In the genomic region with DNA sequence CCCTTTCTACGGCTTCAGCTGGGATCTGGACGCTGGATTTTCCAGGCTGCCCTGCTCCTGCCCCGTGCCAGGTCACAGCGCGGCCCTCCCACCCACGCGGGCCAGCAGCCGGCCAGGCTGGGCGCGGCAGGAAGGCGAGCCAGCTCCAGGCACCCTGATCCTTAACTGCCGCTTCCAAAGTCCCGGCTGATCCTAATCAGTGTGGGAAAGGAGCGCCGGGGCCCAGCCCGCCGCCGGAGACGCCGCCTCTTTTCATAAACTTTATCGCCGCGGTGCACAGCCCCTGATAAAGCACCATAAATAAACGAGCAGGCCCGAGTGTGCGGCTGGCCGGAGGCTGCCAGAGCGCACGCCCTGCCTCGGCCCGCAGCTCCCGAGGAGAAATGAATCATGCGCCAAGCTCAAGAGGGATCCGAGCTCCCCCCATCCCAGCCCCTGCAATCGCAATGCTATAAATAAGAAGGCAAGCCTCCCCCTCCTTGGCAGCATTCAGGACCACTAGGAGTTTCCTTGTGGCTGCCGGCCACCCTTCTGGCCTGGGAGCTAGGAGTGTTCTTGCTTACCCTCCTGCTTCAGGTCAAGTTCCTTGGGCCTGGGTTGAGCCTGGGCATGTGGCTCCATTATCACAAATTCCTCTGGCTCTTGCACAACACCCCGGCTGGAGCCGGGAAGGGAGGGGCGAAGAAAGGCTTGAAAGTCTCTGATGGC, we compare ENCODE assay signal across 9 mouse cellular contexts.
DNase-seq lines count a peak whose midpoint lies in the region; ATAC-seq lines count a peak whose summit lies in the region.
"Had no signal": no experiment of that assay in that cellular context is flagged by ENCODE, and none has a peak within 500 bp of the region (broad histone marks: within the 10 kb centered on the region; RNA-seq: fewer than 3 reads in every experiment).

No protein-coding gene starts in this region.

- ATAC-seq in embryonic facial prominence, embryonic 12.5 days (ENCODE audit: insufficient number of reproducible peaks, insufficient read depth, low FRiP score, low TSS enrichment): 0 out of 2 replicates have a peak, but pooled peaks have one; percentile 58
- ATAC-seq in liver, embryonic 13.5 days (ENCODE audit: low read depth): peak; percentile 70
- peak; percentile 84 for ATAC-seq in neural tube, embryonic 11.5 days (ENCODE audit: insufficient read depth, low FRiP score, low TSS enrichment)

- no peaks in the 10 kb centered on the region for H3K9me3 ChIP-seq in embryonic facial prominence, embryonic 12.5 days
- H3K9me3 ChIP-seq in liver, embryonic 13.5 days (replicated peaks): no peaks in the 10 kb centered on the region
- H3K9me3 ChIP-seq in neural tube, embryonic 11.5 days (ENCODE audit: control insufficient read depth, low read length): 0 out of 2 replicates have a peak, but pooled peaks cover 3% of the 10 kb centered on the region

- no peaks in the 10 kb centered on the region for H3K27me3 ChIP-seq in embryonic facial prominence, embryonic 12.5 days
- H3K27me3 ChIP-seq in liver, embryonic 13.5 days: peaks cover 19% of the 10 kb centered on the region; the same call in 1 of the 2 replicates
- 0 out of 2 replicates have a peak, but pooled peaks cover 3% of the 10 kb centered on the region for H3K27me3 ChIP-seq in neural tube, embryonic 11.5 days (ENCODE audit: control insufficient read depth, insufficient read depth, low read length)
- H3K27me3 ChIP-seq: CH12.LX had no signal

- 2% methylated on average over 39 of the region's 39 CpGs for WGBS in embryonic facial prominence, embryonic 12.5 days
- 2% methylated on average over 39 of the region's 39 CpGs for WGBS in liver, embryonic 13.5 days (ENCODE audit: insufficient replicate concordance)
- 2% methylated on average over 39 of the region's 39 CpGs for WGBS in neural tube, embryonic 11.5 days

- peaks cover 25% of the 10 kb centered on the region for H3K4me1 ChIP-seq in embryonic facial prominence, embryonic 12.5 days
- peaks cover 26% of the 10 kb centered on the region for H3K4me1 ChIP-seq in liver, embryonic 13.5 days (replicated peaks)
- peaks cover 9% of the 10 kb centered on the region; the same call in 1 of the 2 replicates for H3K4me1 ChIP-seq in neural tube, embryonic 11.5 days (ENCODE audit: control insufficient read depth, insufficient read depth, low read length)

- peak overlapping the region; percentile 52 for H3K9ac ChIP-seq in embryonic facial prominence, embryonic 12.5 days
- peak overlapping the region; percentile 55 for H3K9ac ChIP-seq in liver, embryonic 13.5 days
- H3K9ac ChIP-seq in neural tube, embryonic 11.5 days (ENCODE audit: low read length): peak overlapping the region; percentile 73

- no peaks in the 10 kb centered on the region for H3K36me3 ChIP-seq in embryonic facial prominence, embryonic 12.5 days
- H3K36me3 ChIP-seq in liver, embryonic 13.5 days: no peaks in the 10 kb centered on the region
- no peaks in the 10 kb centered on the region for H3K36me3 ChIP-seq in neural tube, embryonic 11.5 days (ENCODE audit: control insufficient read depth, insufficient read depth, low read length)

- peak; percentile 7 to 9 for DNase-seq in thymus, adult 18-20 months
- no peak for DNase-seq in thymus, postnatal 0 days (ENCODE audit: low spot score)
- peak; percentile 88 for DNase-seq in heart, adult 8-10 months (ENCODE audit: low spot score)
- DNase-seq in kidney, adult 9 months: peak; percentile 87
- peak; percentile 22 for DNase-seq in liver, embryonic 13.5 days
- DNase-seq in neural tube, embryonic 11.5 days (ENCODE audit: low spot score): peak; percentile 70
- DNase-seq in testis, postnatal 10 days (ENCODE audit: low spot score): peak; percentile 76

- peak overlapping the region; percentile 63 for H3K4me2 ChIP-seq in embryonic facial prominence, embryonic 12.5 days (replicated peaks)
- H3K4me2 ChIP-seq in liver, embryonic 13.5 days: peak overlapping the region; percentile 71
- peak overlapping the region; percentile 70 for H3K4me2 ChIP-seq in neural tube, embryonic 11.5 days (ENCODE audit: low read depth)

- peak overlapping the region; percentile 34 for H3K4me3 ChIP-seq in embryonic facial prominence, embryonic 12.5 days
- H3K4me3 ChIP-seq in liver, embryonic 13.5 days (replicated peaks): peak overlapping the region; percentile 48
- H3K4me3 ChIP-seq in neural tube, embryonic 11.5 days (ENCODE audit: low read depth, low read length): peak overlapping the region; percentile 37

- peak overlapping the region; percentile 79 for H3K27ac ChIP-seq in embryonic facial prominence, embryonic 12.5 days
- peak overlapping the region; percentile 59 for H3K27ac ChIP-seq in liver, embryonic 13.5 days
- peak overlapping the region; percentile 53; the same call in 1 of the 2 replicates for H3K27ac ChIP-seq in neural tube, embryonic 11.5 days (ENCODE audit: low read depth, low read length)
